Mouse (Mus musculus): ENCODE data around the gene Shisa6. TPM values are rescaled to one million over a fixed set of nuclear protein-coding genes. Genes with fewer than 3 reads are reported as not detected.

Shisa6 gene
- polyA plus RNA-seq, 1 experiment from 2014 or later = 0.80 TPM

GRCm38 (mm10) chr11:66534291-66534690 lies 8.5 kb upstream of the Shisa6 start:
- Histone ChIP-seq H3K4me2 (replicated peaks; ENCODE audit: low read depth, low read length) (no peak overlapping the region), H3K27ac (ENCODE audit: low read length) (no peak overlapping the region), H3K9me3 (ENCODE audit: control insufficient read depth, low read depth, low read length) (no peaks in the 10 kb centered on the region), H3K4me3 (ENCODE audit: low read depth, low read length) (no peak overlapping the region), H3K4me1 (ENCODE audit: control insufficient read depth, insufficient read depth, low read length) (no peaks in the 10 kb centered on the region), H3K27me3 (ENCODE audit: control insufficient read depth, insufficient read depth, low read length) (no peaks in the 10 kb centered on the region), H3K9ac (replicated peaks; ENCODE audit: low read depth, low read length) (no peak overlapping the region), H3K36me3 (ENCODE audit: control insufficient read depth, insufficient read depth, low read length) (no peaks in the 10 kb centered on the region)
- WGBS = 72% methylated on average over 4 of the region's 4 CpGs
- no peak for ATAC-seq (ENCODE audit: insufficient number of reproducible peaks, insufficient read depth, low FRiP score, low read depth)

GRCm38 (mm10) chr11:66528146-66528545 lies 2.4 kb upstream of the Shisa6 start:
- no peaks in the 10 kb centered on the region for H3K9me3 ChIP-seq (ENCODE audit: control insufficient read depth, low read depth, low read length)
- H3K4me1 ChIP-seq (ENCODE audit: control insufficient read depth, insufficient read depth, low read length) = peaks cover 3% of the 10 kb centered on the region; the same call in 1 of the 2 replicates
- no peak overlapping the region for H3K4me2 ChIP-seq (replicated peaks; ENCODE audit: low read depth, low read length)
- ATAC-seq (ENCODE audit: insufficient number of reproducible peaks, insufficient read depth, low FRiP score, low read depth) = no peak
- no peak overlapping the region for H3K27ac ChIP-seq (ENCODE audit: low read length)
- no peak overlapping the region for H3K9ac ChIP-seq (replicated peaks; ENCODE audit: low read depth, low read length)
- H3K36me3 ChIP-seq (ENCODE audit: control insufficient read depth, insufficient read depth, low read length) = no peaks in the 10 kb centered on the region
- H3K4me3 ChIP-seq (ENCODE audit: low read depth, low read length) = no peak overlapping the region
- peaks cover 23% of the 10 kb centered on the region for H3K27me3 ChIP-seq (ENCODE audit: control insufficient read depth, insufficient read depth, low read length)

- no peak overlapping the region for H3K27ac ChIP-seq (ENCODE audit: low read length)
- 0% methylated on average over 5 of the region's 5 CpGs for WGBS
- peaks cover 27% of the 10 kb centered on the region for H3K27me3 ChIP-seq (ENCODE audit: control insufficient read depth, insufficient read depth, low read length)
- H3K4me1 ChIP-seq (ENCODE audit: control insufficient read depth, insufficient read depth, low read length) = peaks cover 3% of the 10 kb centered on the region; the same call in 1 of the 2 replicates
- no peaks in the 10 kb centered on the region for H3K9me3 ChIP-seq (ENCODE audit: control insufficient read depth, low read depth, low read length)
- H3K36me3 ChIP-seq (ENCODE audit: control insufficient read depth, insufficient read depth, low read length) = no peaks in the 10 kb centered on the region
- H3K4me3 ChIP-seq (ENCODE audit: low read depth, low read length) = no peak overlapping the region
- no peak overlapping the region for H3K9ac ChIP-seq (replicated peaks; ENCODE audit: low read depth, low read length)
- ATAC-seq (ENCODE audit: insufficient number of reproducible peaks, insufficient read depth, low FRiP score, low read depth) = no peak
- no peak overlapping the region for H3K4me2 ChIP-seq (replicated peaks; ENCODE audit: low read depth, low read length)
These were observed 1.6 kb upstream of the Shisa6 start for GRCm38 (mm10) chr11:66527343-66527742.

GRCm38 (mm10) chr11:66526981-66527320 lies 1.2 kb upstream of the Shisa6 start:
- Histone ChIP-seq H3K27ac (ENCODE audit: low read length) (no peak overlapping the region), H3K9ac (replicated peaks; ENCODE audit: low read depth, low read length) (no peak overlapping the region), H3K4me3 (ENCODE audit: low read depth, low read length) (peak overlapping the region; percentile 51; the same call in 1 of the 2 replicates), H3K27me3 (ENCODE audit: control insufficient read depth, insufficient read depth, low read length) (peaks cover 27% of the 10 kb centered on the region), H3K4me2 (replicated peaks; ENCODE audit: low read depth, low read length) (peak overlapping the region; percentile 97), H3K9me3 (ENCODE audit: control insufficient read depth, low read depth, low read length) (no peaks in the 10 kb centered on the region), H3K36me3 (ENCODE audit: control insufficient read depth, insufficient read depth, low read length) (no peaks in the 10 kb centered on the region), H3K4me1 (ENCODE audit: control insufficient read depth, insufficient read depth, low read length) (peaks cover 3% of the 10 kb centered on the region; the same call in 1 of the 2 replicates)
- WGBS = 4% methylated on average over 5 of the region's 5 CpGs
- peak; percentile 12; the same call in 1 of the 2 replicates for ATAC-seq (ENCODE audit: insufficient number of reproducible peaks, insufficient read depth, low FRiP score, low read depth)

- Histone ChIP-seq H3K27ac (ENCODE audit: low read length) (no peak overlapping the region), H3K27me3 (ENCODE audit: control insufficient read depth, insufficient read depth, low read length) (peaks cover 27% of the 10 kb centered on the region), H3K9ac (replicated peaks; ENCODE audit: low read depth, low read length) (no peak overlapping the region; the same call in 1 of the 2 replicates), H3K4me3 (ENCODE audit: low read depth, low read length) (peak overlapping the region; percentile 51), H3K4me2 (replicated peaks; ENCODE audit: low read depth, low read length) (peak overlapping the region; percentile 97), H3K9me3 (ENCODE audit: control insufficient read depth, low read depth, low read length) (no peaks in the 10 kb centered on the region), H3K36me3 (ENCODE audit: control insufficient read depth, insufficient read depth, low read length) (no peaks in the 10 kb centered on the region), H3K4me1 (ENCODE audit: control insufficient read depth, insufficient read depth, low read length) (peaks cover 3% of the 10 kb centered on the region; the same call in 1 of the 2 replicates)
- ATAC-seq (ENCODE audit: insufficient number of reproducible peaks, insufficient read depth, low FRiP score, low read depth) = peak; percentile 64; the same call in 1 of the 2 replicates
- WGBS = under 1% methylated on average over 113 of the region's 126 CpGs
These were observed 549 bp upstream of the Shisa6 start for GRCm38 (mm10) chr11:66526046-66526980.

- Histone ChIP-seq H3K27me3 (ENCODE audit: control insufficient read depth, insufficient read depth, low read length) (peaks cover 27% of the 10 kb centered on the region), H3K4me3 (ENCODE audit: low read depth, low read length) (no peak overlapping the region), H3K4me1 (ENCODE audit: control insufficient read depth, insufficient read depth, low read length) (peaks cover 3% of the 10 kb centered on the region; the same call in 1 of the 2 replicates), H3K27ac (ENCODE audit: low read length) (no peak overlapping the region), H3K36me3 (ENCODE audit: control insufficient read depth, insufficient read depth, low read length) (no peaks in the 10 kb centered on the region), H3K9me3 (ENCODE audit: control insufficient read depth, low read depth, low read length) (no peaks in the 10 kb centered on the region), H3K9ac (replicated peaks; ENCODE audit: low read depth, low read length) (no peak overlapping the region), H3K4me2 (replicated peaks; ENCODE audit: low read depth, low read length) (no peak overlapping the region)
- ATAC-seq (ENCODE audit: insufficient number of reproducible peaks, insufficient read depth, low FRiP score, low read depth) = no peak
- WGBS = 42% methylated on average over 4 of the region's 4 CpGs
These were observed 1.5 kb downstream of the Shisa6 start for GRCm38 (mm10) chr11:66524251-66524650.

- Histone ChIP-seq H3K4me3 (ENCODE audit: low read depth, low read length) (no peak overlapping the region), H3K9ac (replicated peaks; ENCODE audit: low read depth, low read length) (no peak overlapping the region), H3K9me3 (ENCODE audit: control insufficient read depth, low read depth, low read length) (no peaks in the 10 kb centered on the region), H3K27ac (ENCODE audit: low read length) (no peak overlapping the region), H3K4me1 (ENCODE audit: control insufficient read depth, insufficient read depth, low read length) (peaks cover 3% of the 10 kb centered on the region; the same call in 1 of the 2 replicates), H3K4me2 (replicated peaks; ENCODE audit: low read depth, low read length) (no peak overlapping the region), H3K36me3 (ENCODE audit: control insufficient read depth, insufficient read depth, low read length) (no peaks in the 10 kb centered on the region), H3K27me3 (ENCODE audit: control insufficient read depth, insufficient read depth, low read length) (peaks cover 27% of the 10 kb centered on the region)
- no peak for ATAC-seq (ENCODE audit: insufficient number of reproducible peaks, insufficient read depth, low FRiP score, low read depth)
- 72% methylated on average over 4 of the region's 4 CpGs for WGBS
These were observed 3.4 kb downstream of the Shisa6 start for GRCm38 (mm10) chr11:66522376-66522775.

- ATAC-seq (ENCODE audit: insufficient number of reproducible peaks, insufficient read depth, low FRiP score, low read depth) = no peak
- Histone ChIP-seq H3K27ac (ENCODE audit: low read length) (no peak overlapping the region), H3K36me3 (ENCODE audit: control insufficient read depth, insufficient read depth, low read length) (no peaks in the 10 kb centered on the region), H3K27me3 (ENCODE audit: control insufficient read depth, insufficient read depth, low read length) (peaks cover 14% of the 10 kb centered on the region), H3K9ac (replicated peaks; ENCODE audit: low read depth, low read length) (no peak overlapping the region), H3K9me3 (ENCODE audit: control insufficient read depth, low read depth, low read length) (no peaks in the 10 kb centered on the region), H3K4me3 (ENCODE audit: low read depth, low read length) (no peak overlapping the region), H3K4me2 (replicated peaks; ENCODE audit: low read depth, low read length) (no peak overlapping the region), H3K4me1 (ENCODE audit: control insufficient read depth, insufficient read depth, low read length) (no peaks in the 10 kb centered on the region)
- WGBS = 53% methylated on average over 6 of the region's 6 CpGs
These were observed 6.4 kb downstream of the Shisa6 start for GRCm38 (mm10) chr11:66519386-66519785.

Data from stomach, embryonic 14.5 days (tissue).